Mouse (Mus musculus): ENCODE results near the gene Hdac11. TPM values are rescaled to one million over a fixed set of nuclear protein-coding genes. Genes with fewer than 3 reads are reported as not detected.
"Not testable (repeated sequence)": the region's sequence is repeated elsewhere in the genome, so short reads cannot be mapped to it uniquely, and the experiment has no call there.

Gene Hdac11
- polyA plus RNA-seq, 1 experiment from 2014 or later = 18.6 TPM

DNA sequence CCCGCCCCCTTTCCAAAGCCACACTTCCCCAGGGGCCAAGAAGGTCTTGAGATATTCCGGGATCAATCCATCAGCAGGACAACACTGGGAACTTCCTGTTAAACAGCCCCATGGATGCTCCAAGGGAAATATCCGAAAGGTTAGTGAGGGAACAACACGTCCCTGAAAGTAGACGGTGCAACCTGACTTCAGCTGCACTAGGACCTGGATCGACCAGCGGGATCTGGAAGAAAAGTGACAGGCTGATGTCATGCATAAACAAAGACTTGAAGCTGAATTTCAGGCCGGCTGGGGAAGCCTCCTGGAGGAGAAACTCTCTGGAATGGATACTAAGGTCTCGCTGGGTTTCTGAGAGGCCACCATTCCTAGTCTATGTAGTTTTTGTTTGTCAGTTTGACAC is 39.3 kb upstream of the Hdac11 start:
- no peak overlapping the region for H3K27ac ChIP-seq
- peak overlapping the region; percentile 99 for H3K4me2 ChIP-seq (replicated peaks)
- peak overlapping the region; percentile 66 for H3K4me3 ChIP-seq
- H3K36me3 ChIP-seq = no peaks in the 10 kb centered on the region
- peaks cover 13% of the 10 kb centered on the region for H3K4me1 ChIP-seq
- peaks cover 9% of the 10 kb centered on the region; the same call in 1 of the 2 replicates for H3K9me3 ChIP-seq
- 2% methylated on average over 9 of the region's 9 CpGs for WGBS
- peaks cover 31% of the 10 kb centered on the region for H3K27me3 ChIP-seq
- peak; percentile 9; the same call in 1 of the 2 replicates for ATAC-seq (ENCODE audit: low FRiP score, low read depth)
- H3K9ac ChIP-seq = peak overlapping the region; percentile 31; the same call in 1 of the 2 replicates

DNA sequence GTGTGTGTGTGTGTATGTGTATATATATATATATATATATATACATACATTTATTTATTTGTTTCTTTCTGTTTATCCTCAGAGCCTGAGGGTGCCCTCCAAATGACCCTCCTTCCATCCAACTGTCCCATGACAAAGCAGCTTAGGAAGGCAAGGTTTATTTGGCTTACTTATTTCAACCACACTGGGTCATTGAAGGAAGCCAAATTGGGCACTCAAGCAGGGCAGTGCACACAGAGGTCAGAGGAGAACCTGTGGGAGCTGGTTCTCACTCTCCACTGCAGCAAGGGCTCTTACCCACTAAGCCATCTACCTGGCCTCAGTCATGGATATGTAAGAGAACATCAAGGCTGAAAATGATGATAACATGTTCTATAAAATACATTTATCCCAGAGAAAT is 37.9 kb upstream of the Hdac11 start:
- ATAC-seq (ENCODE audit: low FRiP score, low read depth) = no peak
- no peak overlapping the region for H3K4me2 ChIP-seq (replicated peaks)
- H3K4me1 ChIP-seq = peaks cover 13% of the 10 kb centered on the region
- peaks cover 9% of the 10 kb centered on the region; the same call in 1 of the 2 replicates for H3K9me3 ChIP-seq
- H3K4me3 ChIP-seq = no peak overlapping the region
- H3K9ac ChIP-seq = no peak overlapping the region
- H3K27ac ChIP-seq = no peak overlapping the region
- peaks cover 31% of the 10 kb centered on the region for H3K27me3 ChIP-seq
- H3K36me3 ChIP-seq = no peaks in the 10 kb centered on the region

DNA sequence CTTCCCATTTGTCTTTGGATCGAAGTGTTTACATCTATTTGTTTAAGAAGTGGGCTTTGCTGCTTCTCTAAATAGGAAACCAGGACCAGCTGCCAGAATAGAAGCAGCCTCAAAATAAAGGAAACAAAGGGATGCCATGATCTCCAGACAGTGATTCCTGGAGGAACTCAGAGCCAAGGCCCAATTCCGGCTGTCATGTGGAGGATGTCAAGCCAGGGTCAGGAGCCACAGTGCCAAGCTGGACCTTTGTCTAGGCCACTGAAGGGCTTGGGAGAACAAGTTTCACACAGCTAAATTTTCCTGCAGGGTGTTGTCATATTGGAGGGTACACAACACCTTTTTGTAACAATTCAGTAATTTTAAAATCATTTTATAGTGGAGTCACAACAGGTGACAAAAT is 36.3 kb upstream of the Hdac11 start:
- Histone ChIP-seq H3K9ac (no peak overlapping the region), H3K9me3 (peaks cover 9% of the 10 kb centered on the region; the same call in 1 of the 2 replicates), H3K27me3 (peaks cover 27% of the 10 kb centered on the region), H3K36me3 (no peaks in the 10 kb centered on the region), H3K27ac (no peak overlapping the region), H3K4me3 (no peak overlapping the region), H3K4me2 (replicated peaks) (no peak overlapping the region), H3K4me1 (peaks cover 13% of the 10 kb centered on the region)
- ATAC-seq (ENCODE audit: low FRiP score, low read depth) = no peak
- WGBS = 81% methylated on average over 2 of the region's 2 CpGs

DNA sequence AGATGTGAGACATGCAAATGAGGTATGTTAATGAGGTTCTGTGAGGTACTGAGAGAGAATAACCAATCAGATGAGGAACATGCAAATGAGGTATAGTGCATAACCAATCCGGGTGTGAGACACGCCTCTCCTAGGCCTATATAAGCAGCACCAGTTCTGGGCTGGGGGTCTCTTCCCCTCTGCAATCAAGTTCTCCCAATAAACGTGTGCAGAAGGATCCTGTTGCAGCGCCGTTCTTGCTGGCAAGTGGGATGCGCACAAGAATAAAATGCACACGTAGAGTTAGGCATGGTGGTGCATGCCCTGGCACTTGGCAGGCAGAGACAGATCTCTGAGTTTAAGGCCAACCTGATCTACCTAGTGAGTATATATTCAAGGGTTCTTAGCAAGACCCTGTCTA is 35.4 kb upstream of the Hdac11 start:
- not testable (repeated sequence) for H3K4me3 ChIP-seq; H3K36me3 ChIP-seq; H3K9ac ChIP-seq; ATAC-seq (ENCODE audit: low FRiP score, low read depth); H3K27ac ChIP-seq; H3K4me2 ChIP-seq (replicated peaks); H3K9me3 ChIP-seq; H3K4me1 ChIP-seq
- WGBS = 91% methylated on average over 7 of the region's 7 CpGs
- peaks cover 18% of the 10 kb centered on the region for H3K27me3 ChIP-seq

DNA sequence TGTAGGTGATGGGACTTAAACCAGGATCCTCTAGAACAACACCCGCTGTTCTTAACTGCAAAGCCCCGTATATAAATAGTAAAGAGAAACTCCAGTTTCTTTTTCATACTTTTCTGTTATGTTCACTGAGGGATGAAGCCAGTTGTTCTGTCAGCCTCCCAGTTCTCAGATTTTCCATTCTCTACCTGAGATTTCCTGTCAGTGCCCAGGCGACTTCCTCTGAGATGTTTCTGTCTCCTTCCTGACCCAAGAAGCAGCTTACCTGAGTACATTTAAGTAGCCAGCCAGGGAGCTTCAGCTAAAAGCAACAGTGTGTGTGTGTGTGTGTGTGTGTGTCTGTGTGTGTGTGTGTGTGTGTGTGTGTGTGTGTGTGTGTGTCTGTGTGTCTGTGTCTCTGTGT is 33.0 kb upstream of the Hdac11 start:
- ATAC-seq (ENCODE audit: low FRiP score, low read depth) = no peak
- Histone ChIP-seq H3K4me2 (replicated peaks) (no peak overlapping the region), H3K27me3 (0 out of 2 replicates have a peak, but pooled peaks cover 3% of the 10 kb centered on the region), H3K27ac (no peak overlapping the region), H3K4me3 (no peak overlapping the region), H3K4me1 (no peaks in the 10 kb centered on the region), H3K36me3 (no peaks in the 10 kb centered on the region), H3K9ac (no peak overlapping the region), H3K9me3 (peaks cover 9% of the 10 kb centered on the region; the same call in 1 of the 2 replicates)
- WGBS = 84% methylated on average over 3 of the region's 3 CpGs

DNA sequence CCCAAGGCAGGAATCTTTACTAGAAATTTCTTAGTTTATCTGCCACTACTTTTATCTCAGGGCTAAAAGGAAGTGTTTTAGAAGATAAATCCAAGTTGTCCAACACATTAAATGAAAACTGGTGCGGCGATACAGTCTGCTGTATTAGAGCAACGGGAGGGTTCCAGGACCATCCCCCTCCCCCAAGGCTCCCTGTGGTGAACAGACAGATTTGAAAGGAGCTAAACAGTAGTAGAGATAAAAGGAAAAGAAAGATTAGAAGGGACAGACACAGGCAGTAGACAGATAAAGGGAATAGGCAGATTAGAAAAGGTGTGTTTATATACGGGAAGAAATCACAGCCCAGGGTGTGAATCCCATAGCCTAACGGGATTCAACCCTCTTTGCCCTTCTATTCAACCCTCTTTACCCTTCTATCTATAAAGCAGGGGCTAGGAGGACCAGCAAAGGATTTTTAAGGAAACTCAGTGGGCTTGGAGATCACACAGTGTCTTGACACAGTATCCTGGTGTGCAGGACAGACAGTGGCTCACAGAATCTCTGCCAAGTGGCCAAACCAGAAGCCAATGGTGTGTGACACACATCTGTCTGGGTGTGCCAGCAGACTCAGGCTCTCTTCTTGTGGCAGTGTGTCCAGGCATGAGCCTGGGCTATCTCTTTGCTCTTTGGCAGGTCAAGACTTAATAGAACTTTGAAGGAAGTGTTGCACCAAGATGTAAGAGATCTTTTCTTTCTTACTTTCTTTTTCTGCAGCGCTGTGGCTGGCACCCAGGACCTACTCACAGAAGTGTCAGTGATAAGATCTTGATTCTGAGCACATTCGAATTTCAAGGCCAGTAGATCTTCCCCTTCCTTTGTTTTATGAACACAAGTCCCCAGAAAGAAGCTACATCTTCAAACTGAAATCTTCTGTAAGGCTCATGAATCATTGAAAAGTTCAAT is 31.9 kb upstream of the Hdac11 start:
- ATAC-seq (ENCODE audit: low FRiP score, low read depth) = no peak
- peaks cover 9% of the 10 kb centered on the region for H3K9me3 ChIP-seq
- H3K27me3 ChIP-seq = no peaks in the 10 kb centered on the region
- no peak overlapping the region for H3K4me2 ChIP-seq (replicated peaks)
- no peaks in the 10 kb centered on the region for H3K4me1 ChIP-seq
- no peak overlapping the region for H3K4me3 ChIP-seq
- H3K36me3 ChIP-seq = no peaks in the 10 kb centered on the region
- WGBS = 53% methylated on average over 7 of the region's 7 CpGs
- no peak overlapping the region for H3K9ac ChIP-seq
- no peak overlapping the region for H3K27ac ChIP-seq

DNA sequence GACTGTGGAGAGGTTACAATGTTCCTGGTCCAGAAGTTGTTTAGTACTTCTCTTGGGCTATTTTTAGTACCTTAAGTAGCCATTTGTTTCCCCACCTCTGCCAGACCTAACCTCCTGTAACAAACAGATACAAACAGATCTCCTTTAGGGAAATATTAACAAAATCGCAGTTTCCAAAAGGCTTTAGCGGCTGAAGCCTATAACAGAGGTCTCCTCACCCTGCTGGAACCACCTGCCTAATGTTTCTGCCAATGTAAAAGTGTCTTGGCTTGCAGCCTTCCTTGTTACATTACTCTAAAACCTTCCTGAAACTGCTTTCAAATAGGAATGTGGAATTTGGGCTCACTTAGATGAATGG is 31.3 kb upstream of the Hdac11 start:
- Histone ChIP-seq H3K9me3 (peaks cover 9% of the 10 kb centered on the region), H3K4me1 (no peaks in the 10 kb centered on the region), H3K27ac (no peak overlapping the region), H3K4me2 (replicated peaks) (no peak overlapping the region), H3K4me3 (no peak overlapping the region), H3K9ac (no peak overlapping the region), H3K27me3 (no peaks in the 10 kb centered on the region), H3K36me3 (no peaks in the 10 kb centered on the region)
- whole genome bisulfite sequencing = 72% methylated on average over 2 of the region's 2 CpGs
- ATAC-seq (ENCODE audit: low FRiP score, low read depth) = no peak

DNA sequence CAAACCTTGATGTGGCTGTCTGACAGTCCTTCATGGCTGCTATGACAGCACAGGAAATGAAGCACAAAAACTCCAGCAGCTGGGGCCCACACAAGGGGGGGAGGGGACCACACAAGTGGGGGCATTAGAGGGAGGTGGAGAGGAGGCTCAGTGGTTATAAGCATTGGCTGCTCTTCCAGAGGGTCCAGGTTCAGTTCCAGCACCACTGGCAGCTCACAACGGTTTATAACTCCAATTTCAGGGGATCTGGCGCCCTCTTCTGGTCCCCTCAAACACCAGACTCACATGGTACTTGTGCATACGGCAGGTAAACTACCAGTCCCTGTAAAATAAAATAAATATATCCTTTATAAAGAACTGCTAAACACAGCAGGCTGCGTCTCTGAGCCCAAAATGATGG is 27.5 kb upstream of the Hdac11 start:
- Histone ChIP-seq H3K4me1 (no peaks in the 10 kb centered on the region), H3K9ac (no peak overlapping the region), H3K9me3 (no peaks in the 10 kb centered on the region; the same call in 1 of the 2 replicates), H3K27ac (no peak overlapping the region), H3K4me3 (no peak overlapping the region), H3K4me2 (replicated peaks) (no peak overlapping the region), H3K36me3 (no peaks in the 10 kb centered on the region), H3K27me3 (peaks cover 4% of the 10 kb centered on the region)
- no peak for ATAC-seq (ENCODE audit: low FRiP score, low read depth)
- WGBS = 49% methylated on average over 4 of the region's 4 CpGs

DNA sequence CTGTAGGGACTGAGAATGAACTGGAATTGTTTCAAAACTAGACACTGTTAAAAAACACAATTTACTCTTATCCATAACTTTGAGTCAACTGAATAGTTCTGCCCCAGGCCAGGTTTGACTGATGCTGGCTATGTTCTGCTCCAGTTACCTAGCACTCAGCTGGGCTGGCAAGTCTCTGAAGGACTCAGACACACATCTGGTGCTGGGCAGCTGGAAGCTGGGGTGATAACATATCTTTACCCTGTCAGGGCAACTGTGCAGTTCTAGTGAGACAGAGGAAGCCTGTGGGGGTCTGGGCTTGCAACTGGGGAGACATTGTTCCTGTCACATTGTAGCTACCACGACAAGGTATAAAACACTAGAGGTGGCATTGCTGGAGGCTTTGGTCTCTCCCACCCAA is 25.6 kb upstream of the Hdac11 start:
- 65% methylated on average over 1 of the region's 1 CpGs for WGBS
- no peak for ATAC-seq (ENCODE audit: low FRiP score, low read depth)
- H3K4me1 ChIP-seq = no peaks in the 10 kb centered on the region

DNA sequence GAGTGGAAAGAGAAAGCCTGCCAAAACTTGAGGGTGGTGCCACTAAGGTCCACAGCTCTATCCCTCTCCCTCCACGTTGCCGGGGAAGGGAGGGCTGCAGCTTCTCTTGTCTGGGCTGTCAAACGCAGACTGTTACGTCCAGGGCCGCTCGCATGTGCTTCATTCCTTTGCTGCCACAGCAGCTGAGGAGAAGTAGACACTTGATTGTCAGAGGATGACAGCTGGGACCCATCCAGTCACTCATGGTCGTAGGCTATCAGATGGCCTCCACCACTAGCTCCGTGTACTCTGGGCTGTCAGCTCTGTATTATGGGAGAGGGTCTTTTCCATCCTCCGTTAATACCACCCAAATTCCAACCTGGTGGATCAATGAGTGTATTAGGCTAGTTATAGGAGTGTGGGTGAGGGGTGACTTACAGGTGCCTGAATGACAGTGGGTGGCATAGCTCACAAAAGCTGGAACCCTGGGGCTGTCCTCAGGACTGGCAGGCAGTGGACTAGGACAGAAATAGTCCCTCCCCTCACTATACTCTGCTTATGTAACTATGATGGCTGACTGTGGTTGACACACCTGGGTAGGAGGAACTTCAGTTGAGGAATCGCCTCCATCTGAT is 19.0 kb upstream of the Hdac11 start:
- Histone ChIP-seq H3K9me3 (no peaks in the 10 kb centered on the region), H3K36me3 (no peaks in the 10 kb centered on the region), H3K27me3 (peaks cover 4% of the 10 kb centered on the region), H3K9ac (no peak overlapping the region), H3K27ac (no peak overlapping the region), H3K4me3 (no peak overlapping the region), H3K4me1 (no peaks in the 10 kb centered on the region), H3K4me2 (replicated peaks) (no peak overlapping the region)
- ATAC-seq (ENCODE audit: low FRiP score, low read depth) = peak; percentile 51
- 77% methylated on average over 10 of the region's 10 CpGs for WGBS

More for the DNA sequence above, 25.6 kb upstream of the Hdac11 start:
- no peak overlapping the region for H3K9ac ChIP-seq
- H3K27ac ChIP-seq = no peak overlapping the region
- H3K4me3 ChIP-seq = no peak overlapping the region
- H3K27me3 ChIP-seq = peaks cover 4% of the 10 kb centered on the region
- no peaks in the 10 kb centered on the region for H3K36me3 ChIP-seq
- H3K4me2 ChIP-seq (replicated peaks) = no peak overlapping the region
- no peaks in the 10 kb centered on the region; the same call in 1 of the 2 replicates for H3K9me3 ChIP-seq

DNA sequence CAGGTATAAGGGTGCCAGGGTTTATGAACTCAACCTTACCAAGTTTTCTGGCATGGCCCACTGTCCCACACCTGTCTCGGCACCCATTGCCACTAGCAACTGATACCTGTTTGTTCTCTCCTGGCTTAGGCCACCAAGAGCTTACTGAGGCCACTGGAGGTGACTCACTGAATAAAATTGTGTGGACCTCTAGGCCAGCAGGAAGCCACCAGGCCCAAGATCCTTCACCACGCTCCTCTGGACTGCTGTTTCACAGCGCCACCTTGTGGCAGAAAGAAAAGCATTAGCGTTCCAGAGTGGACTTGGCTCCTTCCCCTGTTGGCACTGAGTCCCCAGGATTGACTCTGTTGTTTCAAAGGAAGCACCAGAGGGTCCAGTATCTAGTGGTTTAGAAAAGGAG is 16.6 kb upstream of the Hdac11 start:
- H3K4me1 ChIP-seq = no peaks in the 10 kb centered on the region
- ATAC-seq (ENCODE audit: low FRiP score, low read depth) = 0 out of 2 replicates have a peak, but pooled peaks have one; percentile 31
- no peak overlapping the region for H3K27ac ChIP-seq
- H3K4me2 ChIP-seq (replicated peaks) = no peak overlapping the region
- H3K27me3 ChIP-seq = no peaks in the 10 kb centered on the region
- H3K9me3 ChIP-seq = no peaks in the 10 kb centered on the region
- H3K9ac ChIP-seq = no peak overlapping the region
- no peak overlapping the region for H3K4me3 ChIP-seq
- no peaks in the 10 kb centered on the region for H3K36me3 ChIP-seq
- WGBS = 28% methylated on average over 4 of the region's 4 CpGs

DNA sequence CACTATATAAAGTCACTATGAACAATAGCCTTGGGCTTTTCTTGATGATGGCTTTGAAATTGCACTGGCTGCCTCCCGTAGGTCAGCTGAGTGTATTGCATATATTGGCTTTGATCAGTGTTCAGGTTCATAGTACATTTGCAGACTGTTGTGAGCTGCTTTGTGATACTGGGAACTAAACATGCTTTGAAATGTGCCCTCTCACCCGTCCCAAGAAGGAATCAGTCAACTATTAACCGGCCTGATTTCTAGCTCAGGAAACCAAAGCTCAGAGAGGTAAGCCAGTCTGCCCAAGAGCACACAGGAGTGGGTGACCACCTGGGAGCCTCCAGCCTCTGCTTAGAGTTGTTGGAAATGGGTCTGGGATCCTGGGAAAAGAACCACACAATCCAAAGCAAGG is 11.4 kb upstream of the Hdac11 start:
- Histone ChIP-seq H3K4me2 (replicated peaks) (no peak overlapping the region), H3K4me1 (peaks cover 16% of the 10 kb centered on the region; the same call in 1 of the 2 replicates), H3K4me3 (no peak overlapping the region), H3K27ac (no peak overlapping the region), H3K27me3 (no peaks in the 10 kb centered on the region), H3K36me3 (no peaks in the 10 kb centered on the region), H3K9me3 (no peaks in the 10 kb centered on the region), H3K9ac (no peak overlapping the region)
- no peak for ATAC-seq (ENCODE audit: low FRiP score, low read depth)
- WGBS = 69% methylated on average over 3 of the region's 3 CpGs

Measured in limb, embryonic 13.5 days (tissue).